Mouse (Mus musculus): Measurements from ENCODE around the gene Fscn3. TPM values are rescaled to one million over a fixed set of nuclear protein-coding genes. Genes with fewer than 3 reads are reported as not detected.

The Fscn3 gene
- polyA plus RNA-seq, 1 experiment = 0.05 TPM

- H3K4me1 ChIP-seq (ENCODE audit: control insufficient read depth, insufficient read depth, low read length) = peaks cover 9% of the 10 kb centered on the region; the same call in 1 of the 2 replicates
- no peak overlapping the region for H3K4me3 ChIP-seq (ENCODE audit: insufficient read depth, low read depth, low read length)
- no peak for DNase-seq
- TF ChIP-seq CTCF (conservative IDR thresholded peaks at IDR 0.05; ENCODE audit: insufficient read depth, insufficient read length, low read depth, low read length) (no peak), POLR2A (IDR thresholded peaks at IDR 0.05; ENCODE audit: low read depth, low read length) (no peak)
- no peaks in the 10 kb centered on the region for H3K27me3 ChIP-seq (replicated peaks; ENCODE audit: control insufficient read depth, insufficient read depth, low read length)
- 51% methylated on average over 4 of the region's 4 CpGs for WGBS
- no peaks in the 10 kb centered on the region for H3K36me3 ChIP-seq (ENCODE audit: control insufficient read depth, insufficient read depth, low read length)
- no peak overlapping the region for H3K27ac ChIP-seq (ENCODE audit: insufficient read depth, low read depth, low read length)
These were observed 55.2 kb downstream of the Fscn3 start for GRCm38 (mm10) chr6:28482711-28483315.

- no peaks in the 10 kb centered on the region for H3K36me3 ChIP-seq (ENCODE audit: control insufficient read depth, insufficient read depth, low read length)
- TF ChIP-seq CTCF (conservative IDR thresholded peaks at IDR 0.05; ENCODE audit: insufficient read depth, insufficient read length, low read depth, low read length) (no peak), POLR2A (IDR thresholded peaks at IDR 0.05; ENCODE audit: low read depth, low read length) (no peak)
- no peak overlapping the region for H3K27ac ChIP-seq (ENCODE audit: insufficient read depth, low read depth, low read length)
- DNase-seq = no peak
- H3K27me3 ChIP-seq (replicated peaks; ENCODE audit: control insufficient read depth, insufficient read depth, low read length) = no peaks in the 10 kb centered on the region
- WGBS = 80% methylated on average over 2 of the region's 2 CpGs
- peaks cover 13% of the 10 kb centered on the region; the same call in 1 of the 2 replicates for H3K4me1 ChIP-seq (ENCODE audit: control insufficient read depth, insufficient read depth, low read length)
- H3K4me3 ChIP-seq (ENCODE audit: insufficient read depth, low read depth, low read length) = no peak overlapping the region
These were observed 58.4 kb downstream of the Fscn3 start for GRCm38 (mm10) chr6:28486008-28486407.

GRCm38 (mm10) chr6:28486471-28486870 is 58.9 kb downstream of the Fscn3 start:
- no peak for DNase-seq
- TF ChIP-seq CTCF (conservative IDR thresholded peaks at IDR 0.05; ENCODE audit: insufficient read depth, insufficient read length, low read depth, low read length) (no peak), POLR2A (IDR thresholded peaks at IDR 0.05; ENCODE audit: low read depth, low read length) (no peak)
- Histone ChIP-seq H3K4me1 (ENCODE audit: control insufficient read depth, insufficient read depth, low read length) (peaks cover 13% of the 10 kb centered on the region; the same call in 1 of the 2 replicates), H3K27me3 (replicated peaks; ENCODE audit: control insufficient read depth, insufficient read depth, low read length) (no peaks in the 10 kb centered on the region), H3K27ac (ENCODE audit: insufficient read depth, low read depth, low read length) (no peak overlapping the region), H3K4me3 (ENCODE audit: insufficient read depth, low read depth, low read length) (no peak overlapping the region), H3K36me3 (ENCODE audit: control insufficient read depth, insufficient read depth, low read length) (no peaks in the 10 kb centered on the region)
- WGBS = 78% methylated on average over 2 of the region's 2 CpGs

GRCm38 (mm10) chr6:28486905-28487304 is 59.3 kb downstream of the Fscn3 start:
- H3K27ac ChIP-seq (ENCODE audit: insufficient read depth, low read depth, low read length) = no peak overlapping the region
- no peaks in the 10 kb centered on the region for H3K36me3 ChIP-seq (ENCODE audit: control insufficient read depth, insufficient read depth, low read length)
- TF ChIP-seq POLR2A (IDR thresholded peaks at IDR 0.05; ENCODE audit: low read depth, low read length) (no peak), CTCF (conservative IDR thresholded peaks at IDR 0.05; ENCODE audit: insufficient read depth, insufficient read length, low read depth, low read length) (no peak)
- H3K4me3 ChIP-seq (ENCODE audit: insufficient read depth, low read depth, low read length) = no peak overlapping the region
- no peak for DNase-seq
- 93% methylated on average over 7 of the region's 7 CpGs for WGBS
- no peaks in the 10 kb centered on the region for H3K27me3 ChIP-seq (replicated peaks; ENCODE audit: control insufficient read depth, insufficient read depth, low read length)
- peaks cover 13% of the 10 kb centered on the region; the same call in 1 of the 2 replicates for H3K4me1 ChIP-seq (ENCODE audit: control insufficient read depth, insufficient read depth, low read length)

Other genes with a start within 250 kb of the Fscn3 start
- gene Zfp800, start 29.8 kb upstream of the Fscn3 start, polyA plus RNA-seq (2012; rRNA removed) = 2.6 and 2.8 TPM in 2 replicates
- gene Arf5, start 4.2 kb upstream of the Fscn3 start, polyA plus RNA-seq (2012; rRNA removed) = 303 and 332 TPM in 2 replicates
- 5.1 and 6.6 TPM in 2 replicates for gene Gcc1, start 601 bp downstream of the Fscn3 start, polyA plus RNA-seq (2012; rRNA removed)
- gene Pax4, start 21.6 kb downstream of the Fscn3 start, polyA plus RNA-seq (2012; rRNA removed) = not detected in 2 replicates
- 41.0 and 47.1 TPM in 2 replicates for gene Snd1, start 47.4 kb downstream of the Fscn3 start, polyA plus RNA-seq (2012; rRNA removed)